Mouse (Mus musculus): ENCODE results near the gene Pitpnm1.

Pitpnm1 gene

DNA sequence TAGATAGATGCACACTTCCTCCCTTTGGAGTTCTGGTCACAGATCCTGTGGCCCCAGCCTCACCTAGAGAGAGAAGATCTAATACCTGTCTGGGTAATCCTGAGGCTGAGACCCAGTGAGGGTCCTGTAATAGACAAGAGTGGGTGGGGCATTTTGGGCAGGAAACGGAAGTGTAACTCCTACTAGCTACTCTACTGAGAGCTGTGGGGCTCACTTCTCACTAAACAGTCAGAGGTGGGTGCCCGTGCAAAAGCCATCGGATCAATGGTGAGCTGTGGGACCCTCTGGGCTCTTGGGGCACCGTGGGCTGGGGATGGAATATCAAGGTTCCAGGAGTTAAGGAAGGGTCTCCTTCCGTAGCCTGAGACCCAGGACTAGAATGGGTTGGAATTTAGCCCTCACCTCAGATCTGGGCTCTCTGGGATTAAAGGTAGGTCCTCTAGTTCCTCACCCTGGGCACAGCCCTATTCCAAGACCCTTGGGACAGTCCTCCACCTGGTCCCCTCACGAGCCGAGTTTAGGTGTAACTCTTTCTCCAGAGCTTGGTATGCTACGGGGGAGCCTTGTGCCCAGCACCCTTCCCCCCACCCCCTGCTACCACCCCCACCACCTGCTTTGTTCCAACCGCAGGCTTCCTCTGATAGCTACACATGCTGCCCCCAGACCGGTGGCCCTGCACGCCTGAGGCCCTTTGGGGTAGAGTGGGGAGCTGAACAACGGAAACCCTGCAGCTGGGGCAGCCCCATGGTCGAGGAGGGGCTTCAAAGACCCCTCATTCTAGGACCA, 54.8 kb downstream of the Pitpnm1 start:
- no peak for DNase-seq (ENCODE audit: low spot score in 2 of 2)

DNA sequence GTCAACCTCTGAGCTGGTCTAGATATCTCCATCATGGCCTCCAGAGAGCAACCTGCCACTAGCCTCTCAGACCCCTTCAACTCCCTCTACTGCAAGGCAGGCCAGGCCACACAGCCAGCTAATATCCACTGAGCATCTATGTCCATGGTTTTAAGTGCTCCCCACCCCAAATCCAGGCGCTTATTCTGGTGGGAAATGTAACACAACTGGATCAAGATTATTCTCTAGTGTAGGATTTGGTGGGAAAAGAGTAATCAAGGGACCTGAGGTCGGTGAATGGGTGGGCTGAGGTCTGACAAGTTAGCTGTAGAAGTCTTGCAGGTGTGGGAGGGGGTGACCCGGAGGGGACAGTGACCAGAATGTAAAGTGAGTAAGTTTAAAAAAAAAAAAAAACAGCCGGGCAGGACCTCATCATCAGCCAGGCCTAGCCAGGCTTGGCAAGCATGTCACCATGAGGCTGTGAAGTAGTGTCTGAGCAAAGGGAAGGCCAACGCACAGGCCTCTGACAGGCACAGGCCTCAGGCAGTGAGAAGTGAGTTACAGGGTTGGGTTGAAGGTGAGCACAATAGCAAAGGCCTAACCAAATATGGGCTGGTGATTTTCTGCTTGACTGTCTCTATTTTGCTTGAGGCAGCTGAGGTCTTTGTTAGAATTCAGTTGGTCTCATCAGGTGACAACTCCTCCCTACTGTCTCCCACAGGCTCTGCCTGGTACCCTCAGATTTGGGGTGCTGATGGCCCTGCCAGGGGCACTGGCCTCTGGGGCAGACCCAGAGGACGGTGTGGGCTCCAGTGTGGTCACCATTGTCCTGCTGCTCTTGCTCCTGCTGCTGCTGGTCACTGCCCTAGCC, 55.6 kb downstream of the Pitpnm1 start:
- DNase-seq (ENCODE audit: low spot score in 2 of 2) = no peak

DNA sequence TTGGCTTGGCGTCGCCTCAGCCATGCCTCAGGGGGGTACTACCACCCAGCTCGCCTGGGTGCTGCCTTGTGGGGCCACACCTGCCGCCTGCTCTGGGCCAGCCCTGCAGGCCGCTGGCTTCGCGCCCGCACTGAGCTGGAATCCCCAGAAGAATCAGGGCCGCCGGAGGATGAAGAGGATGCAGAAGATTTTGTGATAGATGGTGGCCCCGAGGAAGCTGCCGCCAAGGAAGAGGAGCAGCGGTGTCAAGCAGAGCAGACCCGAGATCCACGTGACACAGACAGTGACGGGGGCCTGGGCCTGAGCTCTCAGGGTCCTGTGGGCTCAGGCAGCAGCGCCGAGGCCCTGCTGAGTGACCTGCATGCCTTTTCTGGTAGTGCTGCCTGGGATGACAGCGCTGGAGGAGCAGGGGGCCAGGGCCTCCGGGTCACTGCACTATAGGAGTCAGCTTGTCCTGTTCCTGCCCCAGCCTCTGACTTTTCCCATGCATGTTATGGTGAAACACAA, 56.3 kb downstream of the Pitpnm1 start:
- no peak for DNase-seq (ENCODE audit: low spot score in 2 of 2)

DNA sequence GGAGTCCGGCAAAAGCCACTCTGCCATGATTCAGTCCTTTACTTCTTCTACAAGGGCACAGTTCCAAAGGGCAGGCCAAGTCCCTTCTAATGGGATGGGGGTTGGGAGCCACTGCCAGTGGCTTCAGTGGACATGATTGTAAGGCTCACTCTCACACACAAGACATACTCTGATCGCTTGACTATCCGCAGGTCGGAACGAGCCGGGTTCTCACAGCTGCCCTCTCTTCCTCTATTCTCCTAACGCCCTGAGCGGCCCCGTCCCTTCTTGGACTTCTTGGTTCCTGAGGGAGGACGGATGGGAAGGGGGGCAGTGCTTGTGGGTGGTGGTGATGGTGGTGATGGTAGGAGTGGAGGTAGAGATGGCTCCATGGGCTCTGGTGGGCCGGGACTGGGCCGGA, 57.0 kb downstream of the Pitpnm1 start:
- DNase-seq (ENCODE audit: low spot score in 2 of 2) = no peak

DNA sequence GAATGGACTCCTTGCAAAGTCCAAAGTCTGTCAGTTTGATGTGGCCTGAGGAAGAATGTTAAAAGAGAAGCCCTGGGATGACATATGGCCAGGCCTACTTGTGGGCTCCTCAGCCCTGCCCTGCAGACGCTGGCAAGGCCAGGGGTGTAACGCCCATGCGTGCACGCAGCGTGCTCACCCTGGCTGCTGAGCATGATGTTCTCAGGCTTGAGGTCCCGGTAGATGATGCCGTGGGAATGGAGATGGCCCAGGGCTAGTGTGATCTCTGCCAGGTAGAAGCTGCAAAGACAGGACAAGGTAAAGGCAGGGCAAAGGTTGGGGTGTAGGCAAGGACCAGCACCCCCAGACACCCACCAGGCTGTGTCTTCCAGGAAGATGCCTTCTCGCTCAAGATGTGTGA, 59.3 kb downstream of the Pitpnm1 start:
- no peak for DNase-seq (ENCODE audit: low spot score in 2 of 2)

DNA sequence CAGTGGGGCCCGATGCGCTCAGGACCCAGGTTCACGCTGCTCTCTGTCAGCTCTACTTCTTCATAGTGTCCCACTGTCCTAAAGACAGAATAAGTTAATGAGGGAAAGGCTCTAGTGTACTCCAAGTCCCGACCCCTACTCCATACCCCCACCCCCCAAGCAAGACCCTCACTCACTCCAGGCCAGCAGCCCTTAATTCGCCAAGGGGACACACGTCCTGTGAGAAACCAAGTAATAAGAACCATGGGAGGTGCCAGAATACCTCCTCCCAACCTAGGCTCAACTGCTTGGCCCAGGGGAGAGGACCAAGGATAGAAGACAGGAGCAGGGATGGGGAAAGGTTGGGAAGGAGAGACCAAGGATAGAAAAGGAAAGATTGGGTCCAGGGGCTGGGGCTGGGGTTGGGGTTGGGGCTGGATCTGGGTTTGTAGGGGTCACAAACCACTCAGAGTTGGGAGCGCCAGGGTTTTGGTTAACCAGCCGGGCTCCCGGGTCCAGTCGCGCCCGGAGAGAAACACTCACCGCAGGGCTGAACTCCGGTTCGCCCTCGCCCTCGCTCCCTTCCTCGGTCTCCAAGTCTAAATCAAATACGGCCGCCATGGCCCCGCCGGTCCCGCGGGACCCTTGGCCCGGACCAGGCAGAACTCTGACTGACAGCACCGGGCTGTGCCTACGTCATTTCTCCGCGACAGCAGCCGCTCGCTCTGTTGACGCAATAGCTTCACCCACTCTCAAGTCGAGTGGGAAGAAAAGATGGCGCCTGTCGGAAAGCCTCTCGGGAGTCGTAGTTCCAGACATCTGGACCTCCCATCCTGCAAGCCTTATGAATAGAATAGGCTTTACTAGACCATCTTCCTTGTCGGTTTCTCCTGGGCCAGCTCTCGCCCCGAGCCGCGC, 63.1 kb downstream of the Pitpnm1 start, which contains the start of gene Rps6kb2:
Gene Rps6kb2 (minus strand): TSS at position 709 of the 897 bp plus-strand sequence.
- peak; percentile 94 to 97 for DNase-seq (ENCODE audit: low spot score in 2 of 2)

DNA sequence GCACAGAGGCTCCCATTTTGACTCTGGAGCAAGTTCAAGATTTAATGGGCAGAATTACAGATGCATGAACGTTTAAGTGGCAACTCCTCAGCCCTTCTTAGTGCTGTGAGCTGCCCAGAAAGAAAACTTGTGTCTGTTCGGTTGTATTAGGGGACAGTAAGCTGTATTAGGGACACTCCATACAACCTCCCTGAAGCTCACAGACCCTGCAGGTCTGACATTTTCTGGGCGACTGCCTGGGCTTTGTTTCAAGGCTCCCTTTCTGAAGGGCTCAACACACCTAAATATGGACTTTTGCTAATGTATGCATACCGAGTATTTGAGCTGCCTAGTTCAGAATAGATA, 63.7 kb downstream of the Pitpnm1 start:
- no peak for DNase-seq (ENCODE audit: low spot score in 2 of 2)
